Mouse (Mus musculus) left cerebral cortex, postnatal 4 days (tissue): ENCODE measurements around the gene Pcmtd2. TPM values are rescaled to one million over a fixed set of nuclear protein-coding genes. Genes with fewer than 3 reads are reported as not detected.
"Not testable (repeated sequence)": the region's sequence is repeated elsewhere in the genome, so short reads cannot be mapped to it uniquely, and the experiment has no call there.

ENCODE experiments used
- DNase-seq: peaks from one replicate; pipeline ENCODE4 v3.0.0-alpha.2; 2022
- intact Hi-C: fragments of 180-260 bp; cut with DNase I; formaldehyde crosslinking; loops from one replicate; pipeline ENCODE4 v1.15.1; 2025
- total RNA-seq, 2 experiments: library from RNA; stranded (reverse); gene quantifications; 2 replicates each; pipeline ENCODE4 v1.2.3; 2021

The Pcmtd2 gene
- total RNA-seq: 10 to 100 TPM; 38.0 to 40.7 TPM

GRCm38 (mm10) chr2:181837372-181838292 is at the start of gene Pcmtd2:
TSS of gene Pcmtd2 (plus strand) at chr2:181837854.
- DNase-seq: peak; percentile 94
- intact Hi-C loops: no loop called here

GRCm38 (mm10) chr2:181789396-181789795 is 48.3 kb upstream of the Pcmtd2 start:
- intact Hi-C loops: no loop called here
- peak; percentile 71 for DNase-seq

GRCm38 (mm10) chr2:181793186-181793585 is 44.5 kb upstream of the Pcmtd2 start:
- intact Hi-C loops: not testable (repeated sequence)
- peak; percentile 13 for DNase-seq

GRCm38 (mm10) chr2:181795641-181796130 is 42.0 kb upstream of the Pcmtd2 start:
- DNase-seq: peak; percentile 7
- intact Hi-C loops: no loop called here

GRCm38 (mm10) chr2:181797672-181798071 is 40.0 kb upstream of the Pcmtd2 start:
- DNase-seq: peak; percentile 29
- intact Hi-C loops: no loop called here

- intact Hi-C loops: no loop called here
- no peak for DNase-seq
These were observed 8.5 kb upstream of the Pcmtd2 start for GRCm38 (mm10) chr2:181829032-181829650.

- intact Hi-C loops: no loop called here
- no peak for DNase-seq
These were observed 4.9 kb upstream of the Pcmtd2 start for GRCm38 (mm10) chr2:181832745-181833144.

GRCm38 (mm10) chr2:181838293-181838680 is 633 bp downstream of the Pcmtd2 start:
- DNase-seq: no peak
- intact Hi-C loops: no loop called here

- no peak for DNase-seq
- intact Hi-C loops: no loop called here
These were observed 8.2 kb downstream of the Pcmtd2 start for GRCm38 (mm10) chr2:181845709-181846394.

- intact Hi-C loops: loop anchor here (10.0 kb wide), 1 partner anchor 139 kb away; no protein-coding TSS in a partner anchor
- DNase-seq: peak; percentile 96
These were observed 26.3 kb downstream of the Pcmtd2 start, which contains the start of gene Polr3k for GRCm38 (mm10) chr2:181863791-181864535. TSS of gene Polr3k (plus strand) at chr2:181864337.

- no peak for DNase-seq
- intact Hi-C loops: loop anchor here (10.0 kb wide), 1 partner anchor 140 kb away; no protein-coding TSS in a partner anchor
These were observed 26.8 kb downstream of the Pcmtd2 start for GRCm38 (mm10) chr2:181864536-181864860.

GRCm38 (mm10) chr2:181866931-181867330 is 29.3 kb downstream of the Pcmtd2 start:
- intact Hi-C loops: loop anchor here (10.0 kb wide), 1 partner anchor 142 kb away; no protein-coding TSS in a partner anchor
- DNase-seq: peak; percentile 74

- intact Hi-C loops: no loop called here
- DNase-seq: no peak
These were observed 33.4 kb downstream of the Pcmtd2 start for GRCm38 (mm10) chr2:181871039-181871438.

- intact Hi-C loops: no loop called here
These were observed 41.2 kb downstream of the Pcmtd2 start for GRCm38 (mm10) chr2:181878903-181879302.

GRCm38 (mm10) chr2:181883022-181883749 is 45.5 kb downstream of the Pcmtd2 start:
- no peak for DNase-seq
- intact Hi-C loops: no loop called here

More at GRCm38 (mm10) chr2:181878903-181879302, 41.2 kb downstream of the Pcmtd2 start:
- no peak for DNase-seq
